Mouse (Mus musculus): ENCODE measurements around the gene Adamtsl1. TPM values are rescaled to one million over a fixed set of nuclear protein-coding genes. Genes with fewer than 3 reads are reported as not detected.

Gene Adamtsl1
- polyA plus RNA-seq, 1 experiment: 2.7 TPM

GRCm38 (mm10) chr4:86074871-86075270, 560.9 kb downstream of the Adamtsl1 start:
- H3K79me2 ChIP-seq (ENCODE audit: control insufficient read depth, insufficient read depth): no peaks in the 10 kb centered on the region
- no peak for TF ChIP-seq MYOG (IDR thresholded peaks at IDR 0.05; ENCODE audit: control insufficient read depth in 1 of 3, insufficient read depth in 1 of 3, insufficient read length in 2 of 3, low read depth in 2 of 3)
- TF ChIP-seq E2F4 (IDR thresholded peaks at IDR 0.05; ENCODE audit: insufficient read depth): no peak
- no peak for TF ChIP-seq MYOD1 (IDR thresholded peaks at IDR 0.05; ENCODE audit: control insufficient read depth in 1 of 3, insufficient read length in 2 of 3, low read depth in 2 of 3)
- no peak overlapping the region for H3K4me2 ChIP-seq (ENCODE audit: low read depth)
- no peak overlapping the region for H3K4me3 ChIP-seq
- H3ac ChIP-seq (ENCODE audit: control insufficient read depth, insufficient read length): no peak overlapping the region
- H3K36me3 ChIP-seq (ENCODE audit: control insufficient read depth, insufficient read depth): no peaks in the 10 kb centered on the region
- H3K27me3 ChIP-seq (ENCODE audit: control insufficient read depth, insufficient read depth, insufficient read length): no peaks in the 10 kb centered on the region

DNA sequence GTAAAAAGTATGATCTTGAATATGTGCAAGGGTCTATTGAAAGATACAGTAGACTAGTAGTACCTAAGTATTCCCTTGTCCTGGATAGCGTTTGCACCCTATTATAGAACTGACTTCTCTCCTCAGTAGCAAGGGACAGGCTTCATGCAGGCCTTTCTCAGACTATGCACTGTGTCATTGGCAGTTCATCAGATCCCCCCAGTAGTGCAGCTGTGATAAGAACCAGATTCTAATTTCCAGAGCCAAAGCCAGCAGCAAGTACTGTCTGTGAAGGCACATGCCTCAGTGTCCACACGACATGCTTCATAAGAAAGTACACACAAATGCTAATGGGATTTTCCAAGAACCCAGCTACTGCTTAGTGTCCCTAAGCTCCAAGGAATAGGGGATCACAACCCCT, 563.4 kb downstream of the Adamtsl1 start:
- H3K36me3 ChIP-seq (ENCODE audit: control insufficient read depth, insufficient read depth): no peaks in the 10 kb centered on the region

DNA sequence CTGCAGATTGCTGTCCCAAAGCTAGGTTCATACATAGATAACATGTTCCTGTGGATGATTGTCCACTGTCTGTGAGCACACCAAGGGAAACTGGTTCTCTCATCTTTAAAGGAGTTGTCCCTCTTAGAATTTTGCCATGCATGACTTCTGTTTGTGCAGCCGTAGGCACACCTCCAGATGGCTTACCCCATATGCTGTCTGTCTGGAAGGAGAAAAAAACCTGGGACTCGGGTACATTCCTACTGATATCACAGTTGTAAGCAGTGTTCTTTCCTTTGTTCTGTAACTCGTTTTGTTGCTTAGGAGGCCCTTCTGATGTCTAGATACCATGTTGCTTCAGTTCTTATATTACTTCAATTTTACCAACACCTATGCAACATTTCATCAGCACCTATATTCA, 563.9 kb downstream of the Adamtsl1 start:
- TF ChIP-seq MYOD1 (IDR thresholded peaks at IDR 0.05; ENCODE audit: control insufficient read depth in 1 of 3, insufficient read length in 2 of 3, low read depth in 2 of 3) (no peak), REST (IDR thresholded peaks at IDR 0.05; ENCODE audit: insufficient read depth, insufficient read length) (no peak), MYOG (IDR thresholded peaks at IDR 0.05; ENCODE audit: control insufficient read depth in 1 of 3, insufficient read depth in 1 of 3, insufficient read length in 2 of 3, low read depth in 2 of 3) (no peak), POLR2A (IDR thresholded peaks at IDR 0.05; ENCODE audit: insufficient read length, low read depth) (no peak), TCF12 (IDR thresholded peaks at IDR 0.05; ENCODE audit: insufficient read depth, poor library complexity, severe bottlenecking) (no peak), USF1 (IDR thresholded peaks at IDR 0.05; ENCODE audit: low read depth) (no peak), E2F4 (IDR thresholded peaks at IDR 0.05; ENCODE audit: insufficient read depth) (no peak), SRF (IDR thresholded peaks at IDR 0.05; ENCODE audit: control insufficient read depth, insufficient read length, low read depth) (no peak), TCF3 (IDR thresholded peaks at IDR 0.05; ENCODE audit: insufficient read length, low read depth) (no peak), CEBPB (IDR thresholded peaks at IDR 0.05; ENCODE audit: insufficient read depth, poor library complexity, severe bottlenecking) (no peak), MAX (IDR thresholded peaks at IDR 0.05; ENCODE audit: low read depth) (no peak), POLR2AphosphoS2 (IDR thresholded peaks at IDR 0.05; ENCODE audit: insufficient read length, low read depth) (no peak)
- Histone ChIP-seq H3K36me3 (ENCODE audit: control insufficient read depth, insufficient read depth) (no peaks in the 10 kb centered on the region), H3K4me2 (ENCODE audit: low read depth) (no peak overlapping the region), H3ac (ENCODE audit: control insufficient read depth, insufficient read length) (no peak overlapping the region), H3K4me3 (no peak overlapping the region), H3K27me3 (ENCODE audit: control insufficient read depth, insufficient read depth, insufficient read length) (no peaks in the 10 kb centered on the region), H3K79me2 (ENCODE audit: control insufficient read depth, insufficient read depth) (no peaks in the 10 kb centered on the region)

More for the DNA sequence above, 563.4 kb downstream of the Adamtsl1 start:
- H3K79me2 ChIP-seq (ENCODE audit: control insufficient read depth, insufficient read depth): no peaks in the 10 kb centered on the region
- no peak overlapping the region for H3K4me3 ChIP-seq
- H3K4me2 ChIP-seq (ENCODE audit: low read depth): no peak overlapping the region
- no peak overlapping the region for H3ac ChIP-seq (ENCODE audit: control insufficient read depth, insufficient read length)
- H3K27me3 ChIP-seq (ENCODE audit: control insufficient read depth, insufficient read depth, insufficient read length): no peaks in the 10 kb centered on the region
- no peak for TF ChIP-seq MYOD1 (IDR thresholded peaks at IDR 0.05; ENCODE audit: control insufficient read depth in 1 of 3, insufficient read length in 2 of 3, low read depth in 2 of 3)
- no peak for TF ChIP-seq TCF3 (IDR thresholded peaks at IDR 0.05; ENCODE audit: insufficient read length, low read depth)
- TF ChIP-seq SRF (IDR thresholded peaks at IDR 0.05; ENCODE audit: control insufficient read depth, insufficient read length, low read depth): no peak
- TF ChIP-seq REST (IDR thresholded peaks at IDR 0.05; ENCODE audit: insufficient read depth, insufficient read length): no peak
- TF ChIP-seq CEBPB (IDR thresholded peaks at IDR 0.05; ENCODE audit: insufficient read depth, poor library complexity, severe bottlenecking): no peak
- no peak for TF ChIP-seq POLR2A (IDR thresholded peaks at IDR 0.05; ENCODE audit: insufficient read length, low read depth)
- no peak for TF ChIP-seq TCF12 (IDR thresholded peaks at IDR 0.05; ENCODE audit: insufficient read depth, poor library complexity, severe bottlenecking)

DNA sequence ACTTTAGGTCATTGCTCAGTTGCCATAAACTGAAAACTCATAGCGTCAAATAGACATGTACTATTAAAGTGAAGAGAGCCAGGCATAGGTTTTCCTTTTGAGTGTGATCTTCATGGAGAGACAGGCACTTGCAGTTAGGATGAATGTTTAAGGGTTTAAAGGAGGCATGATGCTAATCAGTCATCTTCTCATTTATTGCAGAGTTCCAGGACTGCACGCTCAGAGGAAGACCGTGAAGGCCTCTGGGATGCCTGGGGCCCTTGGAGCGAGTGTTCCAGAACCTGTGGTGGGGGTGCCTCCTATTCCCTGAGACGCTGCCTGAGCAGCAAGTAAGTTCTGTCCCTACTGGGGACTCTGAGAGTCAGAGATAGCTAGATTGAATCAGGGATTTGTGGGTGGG, 573.5 kb downstream of the Adamtsl1 start:
- no peak for TF ChIP-seq REST (IDR thresholded peaks at IDR 0.05; ENCODE audit: insufficient read depth, insufficient read length)
- no peak for TF ChIP-seq E2F4 (IDR thresholded peaks at IDR 0.05; ENCODE audit: insufficient read depth)
- no peak for TF ChIP-seq USF1 (IDR thresholded peaks at IDR 0.05; ENCODE audit: low read depth)
- no peak for TF ChIP-seq TCF12 (IDR thresholded peaks at IDR 0.05; ENCODE audit: insufficient read depth, poor library complexity, severe bottlenecking)
- TF ChIP-seq POLR2AphosphoS2 (IDR thresholded peaks at IDR 0.05; ENCODE audit: insufficient read length, low read depth): no peak
- no peak for TF ChIP-seq MAX (IDR thresholded peaks at IDR 0.05; ENCODE audit: low read depth)
- TF ChIP-seq TCF3 (IDR thresholded peaks at IDR 0.05; ENCODE audit: insufficient read length, low read depth): no peak
- no peak for TF ChIP-seq CEBPB (IDR thresholded peaks at IDR 0.05; ENCODE audit: insufficient read depth, poor library complexity, severe bottlenecking)
- no peak for TF ChIP-seq MYOG (IDR thresholded peaks at IDR 0.05; ENCODE audit: control insufficient read depth in 1 of 3, insufficient read depth in 1 of 3, insufficient read length in 2 of 3, low read depth in 2 of 3)
- no peak for TF ChIP-seq SRF (IDR thresholded peaks at IDR 0.05; ENCODE audit: control insufficient read depth, insufficient read length, low read depth)
- no peak for TF ChIP-seq POLR2A (IDR thresholded peaks at IDR 0.05; ENCODE audit: insufficient read length, low read depth)
- no peak for TF ChIP-seq MYOD1 (IDR thresholded peaks at IDR 0.05; ENCODE audit: control insufficient read depth in 1 of 3, insufficient read length in 2 of 3, low read depth in 2 of 3)

DNA sequence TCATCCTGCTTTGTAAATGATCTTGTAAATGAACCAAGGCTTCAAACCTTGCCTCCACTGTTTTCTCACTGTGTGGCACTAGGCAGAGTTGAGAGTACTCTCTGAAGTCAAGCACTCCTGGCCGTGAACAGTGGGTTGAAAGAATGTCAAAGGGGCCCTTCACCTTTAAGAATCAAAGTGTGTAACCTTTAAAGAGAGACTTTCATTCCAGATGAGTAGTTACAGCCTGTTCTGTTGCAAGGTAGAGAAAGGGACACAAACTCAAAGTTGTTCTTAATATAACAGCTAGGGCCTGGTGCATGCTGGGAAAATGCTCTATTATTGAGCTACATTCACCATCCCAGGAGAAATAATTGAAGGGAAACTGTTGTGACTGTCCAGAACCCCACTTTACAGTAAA, 589.2 kb downstream of the Adamtsl1 start:
- Histone ChIP-seq H3K4me3 (no peak overlapping the region), H3K27me3 (ENCODE audit: control insufficient read depth, insufficient read depth, insufficient read length) (no peaks in the 10 kb centered on the region), H3K79me2 (ENCODE audit: control insufficient read depth, insufficient read depth) (no peaks in the 10 kb centered on the region), H3ac (ENCODE audit: control insufficient read depth, insufficient read length) (no peak overlapping the region), H3K36me3 (ENCODE audit: control insufficient read depth, insufficient read depth) (no peaks in the 10 kb centered on the region), H3K4me2 (ENCODE audit: low read depth) (no peak overlapping the region)
- TF ChIP-seq USF1 (IDR thresholded peaks at IDR 0.05; ENCODE audit: low read depth) (no peak), SRF (IDR thresholded peaks at IDR 0.05; ENCODE audit: control insufficient read depth, insufficient read length, low read depth) (no peak), MYOD1 (IDR thresholded peaks at IDR 0.05; ENCODE audit: control insufficient read depth in 1 of 3, insufficient read length in 2 of 3, low read depth in 2 of 3) (no peak), E2F4 (IDR thresholded peaks at IDR 0.05; ENCODE audit: insufficient read depth) (no peak), TCF3 (IDR thresholded peaks at IDR 0.05; ENCODE audit: insufficient read length, low read depth) (no peak), TCF12 (IDR thresholded peaks at IDR 0.05; ENCODE audit: insufficient read depth, poor library complexity, severe bottlenecking) (no peak), MAX (IDR thresholded peaks at IDR 0.05; ENCODE audit: low read depth) (no peak), POLR2A (IDR thresholded peaks at IDR 0.05; ENCODE audit: insufficient read length, low read depth) (no peak), CEBPB (IDR thresholded peaks at IDR 0.05; ENCODE audit: insufficient read depth, poor library complexity, severe bottlenecking) (no peak), REST (IDR thresholded peaks at IDR 0.05; ENCODE audit: insufficient read depth, insufficient read length) (no peak), POLR2AphosphoS2 (IDR thresholded peaks at IDR 0.05; ENCODE audit: insufficient read length, low read depth) (no peak), MYOG (IDR thresholded peaks at IDR 0.05; ENCODE audit: control insufficient read depth in 1 of 3, insufficient read depth in 1 of 3, insufficient read length in 2 of 3, low read depth in 2 of 3) (no peak)

More for the DNA sequence above, 573.5 kb downstream of the Adamtsl1 start:
- H3K4me2 ChIP-seq (ENCODE audit: low read depth): no peak overlapping the region
- no peaks in the 10 kb centered on the region for H3K27me3 ChIP-seq (ENCODE audit: control insufficient read depth, insufficient read depth, insufficient read length)
- H3K36me3 ChIP-seq (ENCODE audit: control insufficient read depth, insufficient read depth): no peaks in the 10 kb centered on the region
- H3K4me3 ChIP-seq: no peak overlapping the region
- no peaks in the 10 kb centered on the region for H3K79me2 ChIP-seq (ENCODE audit: control insufficient read depth, insufficient read depth)
- no peak overlapping the region for H3ac ChIP-seq (ENCODE audit: control insufficient read depth, insufficient read length)

Measured in myocyte (in vitro differentiated cells).